Mouse (Mus musculus) macrophage (primary cell): ENCODE data around the gene Prrt2. TPM values are rescaled to one million over a fixed set of nuclear protein-coding genes. Genes with fewer than 3 reads are reported as not detected.

ENCODE experiments used
- H3K27ac ChIP-seq: fragments of 350-480 bp; formaldehyde crosslinking; 2 replicates; pipeline ENCODE4 v1.9.0; 2021
- H3K36me3 ChIP-seq: fragments of 350-480 bp; formaldehyde crosslinking; 2 replicates; pipeline ENCODE4 v1.9.0; 2021; ENCODE audit errors: inconsistent target
- H3K4me3 ChIP-seq: fragments of 350-480 bp; formaldehyde crosslinking; 2 replicates; pipeline ENCODE4 v1.9.0; 2021; ENCODE audit errors: inconsistent target
- H3K79me2 ChIP-seq: fragments of 350-480 bp; formaldehyde crosslinking; 2 replicates; pipeline ENCODE4 v1.9.0; 2021; ENCODE audit errors: inconsistent target
- WGBS: methylation state at CpG from one replicate; pipeline ENCODE4 v1.1.7; 2026; ENCODE audit warnings: inconsistent platforms; ENCODE audit not compliant: missing documents; 5-methylcytosine and 5-hydroxymethylcytosine counted together
- polyA plus RNA-seq: library from polyadenylated mRNA; stranded (reverse); fragments of 250-400 nt; gene quantifications from 3 replicates; pipeline ENCODE4 v1.2.4, GENCODE M21; 2018; ENCODE audit warnings: inconsistent platforms
- total RNA-seq, 78 experiments: library from RNA; depleted of rRNA; stranded (reverse); fragments of 250-400 nt; gene quantifications; 1 replicate in 9 of 78; 2 replicates in 24 of 78; 3 replicates in 43 of 78; 4 replicates in 2 of 78; pipeline ENCODE4 v1.2.4; 2018; ENCODE audit warnings: inconsistent platforms in 56 of 78

Prrt2 gene
- total RNA-seq (2018; cell fraction: chromatin; rRNA removed), result 1 to 10 TPM in 3 of 26 experiments, under 1 TPM in 10, not detected in 13; 0.21 to 3.0 (median 0.60) TPM
- not detected for total RNA-seq (2018; cell fraction: cytosol; rRNA removed)
- 1 to 10 TPM in 2 of 26 experiments, under 1 TPM in 9, not detected in 15; 0.30 to 1.6 (median 0.85) TPM for total RNA-seq (2018; cell fraction: nucleus; rRNA removed)
- polyA plus RNA-seq, result not detected in 3 replicates

- 19% methylated on average over 34 of the region's 37 CpGs for WGBS
- Histone ChIP-seq H3K4me3 (no peak within 1 kb of the TSS), H3K79me2 (peaks cover 22% of the 10 kb centered on the region), H3K27ac (no peak within 1 kb of the TSS), H3K36me3 (0 out of 2 replicates have a peak, but pooled peaks cover 5% of the 10 kb centered on the region)
These were observed at the start of gene Prrt2, which contains the start of gene Gm42742 for GRCm38 (mm10) chr7:127020901-127021562. TSS of gene Prrt2 (minus strand) at chr7:127021211. TSS of gene Gm42742 (minus strand) at chr7:127021097.

- Histone ChIP-seq H3K27ac (no peak overlapping the region), H3K4me3 (no peak overlapping the region), H3K36me3 (no peaks in the 10 kb centered on the region), H3K79me2 (no peaks in the 10 kb centered on the region)
- 87% methylated on average over 4 of the region's 4 CpGs for WGBS
These were observed 45.3 kb upstream of the Prrt2 start for GRCm38 (mm10) chr7:127066317-127066716.

GRCm38 (mm10) chr7:127065538-127065937, 44.5 kb upstream of the Prrt2 start:
- Histone ChIP-seq H3K79me2 (no peaks in the 10 kb centered on the region), H3K27ac (no peak overlapping the region), H3K36me3 (no peaks in the 10 kb centered on the region), H3K4me3 (no peak overlapping the region)
- WGBS, result 88% methylated on average over 6 of the region's 6 CpGs

GRCm38 (mm10) chr7:127055026-127055585, 34.1 kb upstream of the Prrt2 start:
- Histone ChIP-seq H3K27ac (no peak overlapping the region), H3K4me3 (no peak overlapping the region), H3K79me2 (no peaks in the 10 kb centered on the region), H3K36me3 (no peaks in the 10 kb centered on the region)
- WGBS, result 87% methylated on average over 5 of the region's 5 CpGs

GRCm38 (mm10) chr7:127041851-127042672, 21.1 kb upstream of the Prrt2 start, which contains the start of gene Kif22:
TSS of gene Kif22 (minus strand) at chr7:127042471.
- H3K36me3 ChIP-seq, result no peaks in the 10 kb centered on the region
- H3K27ac ChIP-seq, result peak within 1 kb of the TSS; percentile 51
- H3K79me2 ChIP-seq, result peaks cover 52% of the 10 kb centered on the region
- under 1% methylated on average over 53 of the region's 53 CpGs for WGBS
- peak within 1 kb of the TSS; percentile 72 for H3K4me3 ChIP-seq

GRCm38 (mm10) chr7:127031244-127031643, 10.2 kb upstream of the Prrt2 start:
- 64% methylated on average over 1 of the region's 1 CpGs for WGBS
- H3K79me2 ChIP-seq, result 0 out of 2 replicates have a peak, but pooled peaks cover 3% of the 10 kb centered on the region
- H3K4me3 ChIP-seq, result no peak overlapping the region
- no peaks in the 10 kb centered on the region for H3K36me3 ChIP-seq
- no peak overlapping the region for H3K27ac ChIP-seq

- Histone ChIP-seq H3K79me2 (peaks cover under 1% of the 10 kb centered on the region; the same call in 1 of the 2 replicates), H3K27ac (peak overlapping the region; percentile 4; the same call in 1 of the 2 replicates), H3K36me3 (no peaks in the 10 kb centered on the region), H3K4me3 (no peak overlapping the region)
- WGBS, result 93% methylated on average over 1 of the region's 1 CpGs
These were observed 9.2 kb upstream of the Prrt2 start for GRCm38 (mm10) chr7:127030172-127030571.

- Histone ChIP-seq H3K79me2 (peaks cover 22% of the 10 kb centered on the region), H3K36me3 (no peaks in the 10 kb centered on the region), H3K4me3 (peak overlapping the region; percentile 44), H3K27ac (peak overlapping the region; percentile 84)
- 49% methylated on average over 8 of the region's 8 CpGs for WGBS
These were observed 6.9 kb upstream of the Prrt2 start for GRCm38 (mm10) chr7:127027885-127028284.

GRCm38 (mm10) chr7:127026984-127027726, 6.1 kb upstream of the Prrt2 start, which contains the start of gene Maz:
TSS of gene Maz (minus strand) at chr7:127027037.
- Histone ChIP-seq H3K36me3 (0 out of 2 replicates have a peak, but pooled peaks cover 5% of the 10 kb centered on the region), H3K79me2 (peaks cover 22% of the 10 kb centered on the region), H3K27ac (peak within 1 kb of the TSS; percentile 84), H3K4me3 (peak within 1 kb of the TSS; percentile 44)
- 1% methylated on average over 48 of the region's 63 CpGs for WGBS

GRCm38 (mm10) chr7:127026616-127026983, 5.6 kb upstream of the Prrt2 start:
- no CpG with 5 or more reads among the region's 48 CpGs for WGBS
- peaks cover 22% of the 10 kb centered on the region for H3K79me2 ChIP-seq
- no peak overlapping the region for H3K27ac ChIP-seq
- H3K36me3 ChIP-seq, result 0 out of 2 replicates have a peak, but pooled peaks cover 5% of the 10 kb centered on the region
- no peak overlapping the region for H3K4me3 ChIP-seq

- peak overlapping the region; percentile 36; the same call in 1 of the 2 replicates for H3K27ac ChIP-seq
- H3K4me3 ChIP-seq, result peak overlapping the region; percentile 15; the same call in 1 of the 2 replicates
- H3K36me3 ChIP-seq, result 0 out of 2 replicates have a peak, but pooled peaks cover 5% of the 10 kb centered on the region
- WGBS, result under 1% methylated on average over 27 of the region's 48 CpGs
- peaks cover 22% of the 10 kb centered on the region for H3K79me2 ChIP-seq
These were observed 5.2 kb upstream of the Prrt2 start for GRCm38 (mm10) chr7:127026161-127026600.

GRCm38 (mm10) chr7:127025556-127026160, 4.6 kb upstream of the Prrt2 start:
- Histone ChIP-seq H3K4me3 (peak overlapping the region; percentile 47), H3K36me3 (0 out of 2 replicates have a peak, but pooled peaks cover 5% of the 10 kb centered on the region), H3K27ac (peak overlapping the region; percentile 77), H3K79me2 (peaks cover 22% of the 10 kb centered on the region)
- 0% methylated on average over 62 of the region's 65 CpGs for WGBS
